Mouse (Mus musculus): ENCODE measurements around the gene Mitf.

The Mitf gene

GRCm38 (mm10) chr6:97826642-97827275 is 19.9 kb downstream of the Mitf start:
- DNase-seq (ENCODE audit: low spot score), result no peak

GRCm38 (mm10) chr6:97828021-97828420 is 21.2 kb downstream of the Mitf start:
- DNase-seq (ENCODE audit: low spot score), result no peak

- no peak for DNase-seq (ENCODE audit: low spot score)
Observed at GRCm38 (mm10) chr6:97828822-97829719, 22.2 kb downstream of the Mitf start.

GRCm38 (mm10) chr6:97832501-97832900 is 25.6 kb downstream of the Mitf start:
- no peak for DNase-seq (ENCODE audit: low spot score)

- no peak for DNase-seq (ENCODE audit: low spot score)
Observed at GRCm38 (mm10) chr6:97836176-97836575, 29.3 kb downstream of the Mitf start.

- no peak for DNase-seq (ENCODE audit: low spot score)
Observed at GRCm38 (mm10) chr6:97837711-97838110, 30.9 kb downstream of the Mitf start.

GRCm38 (mm10) chr6:97839568-97839967 is 32.7 kb downstream of the Mitf start:
- no peak for DNase-seq (ENCODE audit: low spot score)

- no peak for DNase-seq (ENCODE audit: low spot score)
Observed at GRCm38 (mm10) chr6:97844112-97844511, 37.3 kb downstream of the Mitf start.

GRCm38 (mm10) chr6:97848191-97848857 is 41.5 kb downstream of the Mitf start:
- peak; percentile 20 for DNase-seq (ENCODE audit: low spot score)

GRCm38 (mm10) chr6:97854236-97854635 is 47.4 kb downstream of the Mitf start:
- DNase-seq (ENCODE audit: low spot score), result no peak

GRCm38 (mm10) chr6:97855420-97856170 is 48.7 kb downstream of the Mitf start:
- no peak for DNase-seq (ENCODE audit: low spot score)

GRCm38 (mm10) chr6:97856502-97856901 is 49.6 kb downstream of the Mitf start:
- no peak for DNase-seq (ENCODE audit: low spot score)

- DNase-seq (ENCODE audit: low spot score), result peak; percentile 22
Observed at GRCm38 (mm10) chr6:97857690-97858089, 50.8 kb downstream of the Mitf start.

- no peak for DNase-seq (ENCODE audit: low spot score)
Observed at GRCm38 (mm10) chr6:97866575-97866974, 59.7 kb downstream of the Mitf start.

GRCm38 (mm10) chr6:97868005-97868404 is 61.2 kb downstream of the Mitf start:
- no peak for DNase-seq (ENCODE audit: low spot score)

- DNase-seq (ENCODE audit: low spot score), result no peak
Observed at GRCm38 (mm10) chr6:97869953-97870352, 63.1 kb downstream of the Mitf start.

GRCm38 (mm10) chr6:97871296-97872030 is 64.6 kb downstream of the Mitf start:
- no peak for DNase-seq (ENCODE audit: low spot score)

GRCm38 (mm10) chr6:97873102-97873501 is 66.2 kb downstream of the Mitf start:
- DNase-seq (ENCODE audit: low spot score), result no peak

GRCm38 (mm10) chr6:97876990-97877389 is 70.1 kb downstream of the Mitf start:
- no peak for DNase-seq (ENCODE audit: low spot score)

GRCm38 (mm10) chr6:97877492-97877891 is 70.6 kb downstream of the Mitf start:
- DNase-seq (ENCODE audit: low spot score), result no peak

GRCm38 (mm10) chr6:97880363-97880762 is 73.5 kb downstream of the Mitf start:
- no peak for DNase-seq (ENCODE audit: low spot score)

All from ovary, postnatal 36 days (tissue).